Mouse (Mus musculus) liver, embryonic 14.5 days (tissue): ENCODE measurements around the gene Stx1a. TPM values are rescaled to one million over a fixed set of nuclear protein-coding genes. Genes with fewer than 3 reads are reported as not detected.
A peak's percentile ranks its signal among the peaks of the same experiment; 100 is the strongest.

Experiments used
- ATAC-seq: fragments of 200-750 bp; cut with Nextera tagmentation; 2 replicates; pipeline ENCODE4 v1.8.0; 2017; ENCODE audit warnings: moderate number of reproducible peaks, mild to moderate bottlenecking, moderate library complexity; ENCODE audit not compliant: insufficient read depth
- DNase-seq, 3 experiments: peaks; one replicate each; pipeline ENCODE4 v3.0.0-alpha.2; 2012 to 2013; ENCODE audit warnings: low read depth in 3 of 3, low spot score in 3 of 3
- H3K27ac ChIP-seq: fragments of 300-500 bp; sonication (generic); 2 replicates; pipeline ENCODE4 v1.5.1; 2014; ENCODE audit warnings: moderate library complexity, mild to moderate bottlenecking, control low read depth, inconsistent platforms
- H3K27me3 ChIP-seq: fragments of 300-500 bp; sonication (generic); 2 replicates; pipeline ENCODE4 v1.6.1; 2014; ENCODE audit warnings: mild to moderate bottlenecking, low read length, moderate library complexity; ENCODE audit not compliant: control insufficient read depth, insufficient read depth
- H3K36me3 ChIP-seq: fragments of 300-500 bp; sonication (generic); replicated peaks from 2 replicates; pipeline ENCODE4 v1.6.1; 2014; ENCODE audit warnings: low read depth; ENCODE audit not compliant: control insufficient read depth, insufficient read depth
- H3K4me1 ChIP-seq, 2 experiments: fragments of 200-500 bp in 1 of 2; fragments of 300-500 bp in 1 of 2; sonication (generic) in 1 of 2; replicated peaks; 2 replicates each; pipeline ENCODE4 v1.6.1; 2012 to 2014; ENCODE audit warnings: antibody characterized with exemption in 1 of 2, inconsistent platforms in 1 of 2, low read length in 1 of 2; ENCODE audit not compliant: control insufficient read depth in 2 of 2, insufficient read depth in 2 of 2
- H3K4me2 ChIP-seq: fragments of 300-500 bp; sonication (generic); 2 replicates; pipeline ENCODE4 v1.6.1; 2014; ENCODE audit warnings: low read depth, mild to moderate bottlenecking, control low read depth, moderate library complexity
- H3K4me3 ChIP-seq, 2 experiments: fragments of 200-500 bp in 1 of 2; fragments of 300-500 bp in 1 of 2; sonication (generic) in 1 of 2; 2 replicates each; pipeline ENCODE4 v1.5.1; 2012 to 2014; ENCODE audit warnings: low read depth in 2 of 2, low read length in 2 of 2, mild to moderate bottlenecking in 2 of 2, control low read depth in 1 of 2, inconsistent platforms in 1 of 2, moderate library complexity in 1 of 2; ENCODE audit not compliant: insufficient read depth in 1 of 2
- H3K9ac ChIP-seq: fragments of 300-500 bp; sonication (generic); replicated peaks from 2 replicates; pipeline ENCODE4 v1.6.1; 2014; ENCODE audit warnings: mild to moderate bottlenecking, control low read depth, moderate library complexity
- H3K9me3 ChIP-seq: fragments of 300-500 bp; sonication (generic); 2 replicates; pipeline ENCODE4 v1.6.1; 2016; ENCODE audit warnings: low read length, mixed read lengths; ENCODE audit not compliant: control insufficient read depth
- CTCF ChIP-seq: IDR thresholded peaks from 2 replicates; pipeline ENCODE4 v1.5.1; 2016; ENCODE audit warnings: antibody characterized with exemption, low read depth, control low read depth
- EP300 ChIP-seq: IDR thresholded peaks from 2 replicates; pipeline ENCODE4 v1.6.1; 2016; ENCODE audit warnings: antibody characterized with exemption, low read depth
- WGBS: fragments of 180-500 bp; shearing (Covaris S2); extraction: QIAGEN DNeasy Blood & Tissue Kit; methylation state at CpG from one replicate; pipeline ENCODE4 v1.1.7; 2014; ENCODE audit not compliant: insufficient replicate concordance; 5-methylcytosine and 5-hydroxymethylcytosine counted together
- polyA plus RNA-seq, 2 experiments: library from polyadenylated mRNA; depleted of rRNA in 1 of 2; stranded (reverse) in 1 of 2; unstranded in 1 of 2; fragments of >200 nt; fragmentation: Nextera tagmentation in 1 of 2; extraction: Ambion mirVana in 1 of 2; gene quantifications; 2 replicates each; pipeline versions ENCODE4 v1.2.1 to v1.2.3; 2012 to 2014

Stx1a gene
- polyA plus RNA-seq, 2 experiments: 0.72 to 2.3 TPM

GRCm38 (mm10) chr5:135032581-135032980, 9.3 kb downstream of the Stx1a start:
- H3K36me3 ChIP-seq: no peaks in the 10 kb centered on the region
- DNase-seq (no peak), ATAC-seq (no peak)
- no peaks in the 10 kb centered on the region for H3K27me3 ChIP-seq
- H3K4me1 ChIP-seq: peaks cover 0 to 8% of the 10 kb centered on the region in 2 experiments; a peak in 1 of 4 replicates
- no peak overlapping the region for H3K27ac ChIP-seq
- H3K4me2 ChIP-seq: no peak overlapping the region
- no peak overlapping the region for H3K4me3 ChIP-seq
- no peaks in the 10 kb centered on the region for H3K9me3 ChIP-seq
- H3K9ac ChIP-seq: no peak overlapping the region
- WGBS: 74% methylated on average over 5 of the region's 5 CpGs
- no peak for TF ChIP-seq EP300
- TF ChIP-seq CTCF: no peak

- Histone ChIP-seq H3K36me3 (no peaks in the 10 kb centered on the region), H3K4me3 (no peak overlapping the region), H3K4me2 (no peak overlapping the region), H3K9ac (no peak overlapping the region), H3K9me3 (no peaks in the 10 kb centered on the region), H3K27me3 (no peaks in the 10 kb centered on the region), H3K4me1 (peaks cover under 1 to 5% of the 10 kb centered on the region in 2 experiments; a peak in 3 of 4 replicates), H3K27ac (no peak overlapping the region)
- ATAC-seq (no peak), DNase-seq (no peak)
- WGBS: 89% methylated on average over 2 of the region's 2 CpGs
- TF ChIP-seq EP300 (no peak), CTCF (peak; percentile 70)
Measured at GRCm38 (mm10) chr5:135034593-135034992, 11.3 kb downstream of the Stx1a start.

- Histone ChIP-seq H3K4me3 (no peak overlapping the region), H3K27me3 (no peaks in the 10 kb centered on the region), H3K4me2 (peak overlapping the region; percentile 8; the same call in 1 of the 2 replicates), H3K4me1 (peaks cover 5 to 17% of the 10 kb centered on the region in 2 experiments), H3K36me3 (no peaks in the 10 kb centered on the region), H3K9ac (no peak overlapping the region), H3K9me3 (no peaks in the 10 kb centered on the region), H3K27ac (no peak overlapping the region)
- WGBS: 49% methylated on average over 18 of the region's 18 CpGs
- TF ChIP-seq EP300 (no peak), CTCF (no peak)
- ATAC-seq (peak; percentile 46; the same call in 1 of the 2 replicates), DNase-seq (peak in 1 of 3 experiments; percentile 30)
Measured at GRCm38 (mm10) chr5:135035608-135036359, 12.5 kb downstream of the Stx1a start.

GRCm38 (mm10) chr5:135037946-135038345, 14.7 kb downstream of the Stx1a start:
- Histone ChIP-seq H3K27ac (no peak overlapping the region), H3K4me1 (peaks cover 5 to 25% of the 10 kb centered on the region in 2 experiments), H3K9me3 (no peaks in the 10 kb centered on the region), H3K36me3 (no peaks in the 10 kb centered on the region), H3K27me3 (no peaks in the 10 kb centered on the region), H3K4me3 (no peak overlapping the region), H3K4me2 (no peak overlapping the region), H3K9ac (no peak overlapping the region)
- TF ChIP-seq CTCF (no peak), EP300 (no peak)
- DNase-seq (no peak), ATAC-seq (no peak)
- 69% methylated on average over 3 of the region's 3 CpGs for WGBS

DNA sequence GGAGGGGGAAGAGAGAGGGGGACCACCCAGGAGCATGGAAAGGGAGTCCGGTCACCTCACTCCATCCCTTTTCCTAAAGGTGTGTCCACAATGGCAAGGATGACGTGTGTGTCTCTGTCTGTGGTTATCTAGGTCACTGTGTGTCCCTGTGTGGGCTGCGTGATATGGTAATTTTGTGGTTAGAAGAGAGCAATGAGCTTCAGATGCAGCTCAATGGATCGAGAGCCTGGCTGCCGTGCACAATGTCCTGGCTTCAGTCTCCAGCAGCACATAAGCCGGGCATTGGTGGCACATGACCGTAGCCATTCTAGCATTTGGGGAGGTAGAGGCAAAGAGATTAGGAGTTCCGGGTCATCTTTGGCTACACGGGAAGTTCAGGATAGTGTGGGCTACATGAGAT, 16.3 kb downstream of the Stx1a start:
- WGBS: 31% methylated on average over 9 of the region's 9 CpGs
- Histone ChIP-seq H3K36me3 (no peaks in the 10 kb centered on the region), H3K4me1 (peaks cover 5 to 26% of the 10 kb centered on the region in 2 experiments), H3K4me3 (no peak overlapping the region), H3K4me2 (peak overlapping the region; percentile 12; the same call in 1 of the 2 replicates), H3K27ac (no peak overlapping the region), H3K27me3 (no peaks in the 10 kb centered on the region), H3K9ac (no peak overlapping the region), H3K9me3 (no peaks in the 10 kb centered on the region)
- no peak for TF ChIP-seq CTCF
- TF ChIP-seq EP300: no peak
- ATAC-seq (0 out of 2 replicates have a peak, but pooled peaks have one; percentile 14), DNase-seq (no peak)
